Mouse (Mus musculus): ENCODE measurements around the gene Srms. TPM values are rescaled to one million over a fixed set of nuclear protein-coding genes. Genes with fewer than 3 reads are reported as not detected.
A peak's percentile ranks its signal among the peaks of the same experiment; 100 is the strongest.

Srms gene
- polyA plus RNA-seq, 1 experiment from 2014 or later: 0.14 TPM

GRCm38 (mm10) chr2:181227122-181227521 is 14.1 kb upstream of the Srms start:
- DNase-seq (ENCODE audit: low spot score, missing footprints) (peak; percentile 56), ATAC-seq (ENCODE audit: low FRiP score) (no peak)
- H3K36me3 ChIP-seq (ENCODE audit: control insufficient read depth, insufficient read depth, low read length): no peaks in the 10 kb centered on the region
- no peaks in the 10 kb centered on the region for H3K9me3 ChIP-seq (ENCODE audit: control insufficient read depth, low read length)
- no peak overlapping the region for H3K4me2 ChIP-seq
- H3K27me3 ChIP-seq (ENCODE audit: control insufficient read depth, insufficient read depth, low read length): no peaks in the 10 kb centered on the region
- H3K9ac ChIP-seq (ENCODE audit: low read length): no peak overlapping the region
- H3K4me1 ChIP-seq (ENCODE audit: control insufficient read depth, insufficient read depth, low read length): no peaks in the 10 kb centered on the region
- no peak overlapping the region for H3K4me3 ChIP-seq (ENCODE audit: low read depth, low read length)
- no peak overlapping the region for H3K27ac ChIP-seq (ENCODE audit: low read depth, low read length)
- 87% methylated on average over 3 of the region's 3 CpGs for WGBS

- WGBS: 93% methylated on average over 2 of the region's 2 CpGs
- ATAC-seq (ENCODE audit: low FRiP score) (no peak), DNase-seq (ENCODE audit: low spot score, missing footprints) (peak; percentile 47)
- Histone ChIP-seq H3K9me3 (ENCODE audit: control insufficient read depth, low read length) (no peaks in the 10 kb centered on the region), H3K4me3 (ENCODE audit: low read depth, low read length) (no peak overlapping the region), H3K4me2 (no peak overlapping the region), H3K4me1 (ENCODE audit: control insufficient read depth, insufficient read depth, low read length) (peaks cover 1% of the 10 kb centered on the region; the same call in 1 of the 2 replicates), H3K27ac (ENCODE audit: low read depth, low read length) (no peak overlapping the region), H3K36me3 (ENCODE audit: control insufficient read depth, insufficient read depth, low read length) (no peaks in the 10 kb centered on the region), H3K9ac (ENCODE audit: low read length) (no peak overlapping the region), H3K27me3 (ENCODE audit: control insufficient read depth, insufficient read depth, low read length) (no peaks in the 10 kb centered on the region)
Observed at GRCm38 (mm10) chr2:181224994-181225393, 12.0 kb upstream of the Srms start.

GRCm38 (mm10) chr2:181220361-181220760 is 7.4 kb upstream of the Srms start:
- 46% methylated on average over 2 of the region's 2 CpGs for WGBS
- Histone ChIP-seq H3K9ac (ENCODE audit: low read length) (peak overlapping the region; percentile 28; the same call in 1 of the 2 replicates), H3K4me1 (ENCODE audit: control insufficient read depth, insufficient read depth, low read length) (peaks cover 9% of the 10 kb centered on the region), H3K27ac (ENCODE audit: low read depth, low read length) (no peak overlapping the region), H3K36me3 (ENCODE audit: control insufficient read depth, insufficient read depth, low read length) (no peaks in the 10 kb centered on the region), H3K27me3 (ENCODE audit: control insufficient read depth, insufficient read depth, low read length) (no peaks in the 10 kb centered on the region), H3K4me3 (ENCODE audit: low read depth, low read length) (no peak overlapping the region), H3K9me3 (ENCODE audit: control insufficient read depth, low read length) (no peaks in the 10 kb centered on the region), H3K4me2 (peak overlapping the region; percentile 51; the same call in 1 of the 2 replicates)
- ATAC-seq (ENCODE audit: low FRiP score): no peak
- no peak for DNase-seq (ENCODE audit: low spot score, missing footprints)

GRCm38 (mm10) chr2:181219538-181220216 is 6.7 kb upstream of the Srms start, which contains the start of gene Fndc11:
Fndc11 (plus strand) TSS chr2:181220013.
- H3K4me2 ChIP-seq: peak within 1 kb of the TSS; percentile 51
- peak within 1 kb of the TSS; percentile 30 for H3K4me3 ChIP-seq (ENCODE audit: low read depth, low read length)
- H3K27me3 ChIP-seq (ENCODE audit: control insufficient read depth, insufficient read depth, low read length): no peaks in the 10 kb centered on the region
- no peaks in the 10 kb centered on the region for H3K9me3 ChIP-seq (ENCODE audit: control insufficient read depth, low read length)
- WGBS: 7% methylated on average over 25 of the region's 25 CpGs
- peaks cover 9% of the 10 kb centered on the region for H3K4me1 ChIP-seq (ENCODE audit: control insufficient read depth, insufficient read depth, low read length)
- peak; percentile 90 for ATAC-seq (ENCODE audit: low FRiP score)
- peak; percentile 93 for DNase-seq (ENCODE audit: low spot score, missing footprints)
- no peak within 1 kb of the TSS for H3K27ac ChIP-seq (ENCODE audit: low read depth, low read length)
- H3K9ac ChIP-seq (ENCODE audit: low read length): peak within 1 kb of the TSS; percentile 28; the same call in 1 of the 2 replicates
- H3K36me3 ChIP-seq (ENCODE audit: control insufficient read depth, insufficient read depth, low read length): no peaks in the 10 kb centered on the region

- H3K4me3 ChIP-seq (ENCODE audit: low read depth, low read length): no peak overlapping the region
- H3K36me3 ChIP-seq (ENCODE audit: control insufficient read depth, insufficient read depth, low read length): no peaks in the 10 kb centered on the region
- H3K4me1 ChIP-seq (ENCODE audit: control insufficient read depth, insufficient read depth, low read length): peaks cover 9% of the 10 kb centered on the region
- H3K27me3 ChIP-seq (ENCODE audit: control insufficient read depth, insufficient read depth, low read length): peaks cover 3% of the 10 kb centered on the region
- no peak overlapping the region for H3K9ac ChIP-seq (ENCODE audit: low read length)
- 57% methylated on average over 5 of the region's 5 CpGs for WGBS
- no peak overlapping the region for H3K27ac ChIP-seq (ENCODE audit: low read depth, low read length)
- no peaks in the 10 kb centered on the region for H3K9me3 ChIP-seq (ENCODE audit: control insufficient read depth, low read length)
- peak; percentile 87 for DNase-seq (ENCODE audit: low spot score, missing footprints)
- no peak overlapping the region for H3K4me2 ChIP-seq
- ATAC-seq (ENCODE audit: low FRiP score): no peak
Observed at GRCm38 (mm10) chr2:181218881-181219485, 6.0 kb upstream of the Srms start.

- DNase-seq (ENCODE audit: low spot score, missing footprints) (no peak), ATAC-seq (ENCODE audit: low FRiP score) (no peak)
- H3K9ac ChIP-seq (ENCODE audit: low read length): no peak overlapping the region
- H3K9me3 ChIP-seq (ENCODE audit: control insufficient read depth, low read length): no peaks in the 10 kb centered on the region
- WGBS: 91% methylated on average over 6 of the region's 6 CpGs
- no peak overlapping the region for H3K27ac ChIP-seq (ENCODE audit: low read depth, low read length)
- H3K4me2 ChIP-seq: no peak overlapping the region
- H3K27me3 ChIP-seq (ENCODE audit: control insufficient read depth, insufficient read depth, low read length): peaks cover 32% of the 10 kb centered on the region
- no peak overlapping the region for H3K4me3 ChIP-seq (ENCODE audit: low read depth, low read length)
- H3K36me3 ChIP-seq (ENCODE audit: control insufficient read depth, insufficient read depth, low read length): no peaks in the 10 kb centered on the region
- H3K4me1 ChIP-seq (ENCODE audit: control insufficient read depth, insufficient read depth, low read length): peaks cover 15% of the 10 kb centered on the region
Observed at GRCm38 (mm10) chr2:181216037-181216436, 3.1 kb upstream of the Srms start.

GRCm38 (mm10) chr2:181212389-181213020 is 480 bp downstream of the Srms start:
- Histone ChIP-seq H3K9me3 (ENCODE audit: control insufficient read depth, low read length) (no peaks in the 10 kb centered on the region), H3K27me3 (ENCODE audit: control insufficient read depth, insufficient read depth, low read length) (peaks cover 32% of the 10 kb centered on the region), H3K27ac (ENCODE audit: low read depth, low read length) (no peak overlapping the region), H3K9ac (ENCODE audit: low read length) (peak overlapping the region; percentile 1; the same call in 1 of the 2 replicates), H3K4me1 (ENCODE audit: control insufficient read depth, insufficient read depth, low read length) (peaks cover 6% of the 10 kb centered on the region), H3K4me3 (ENCODE audit: low read depth, low read length) (peak overlapping the region; percentile 23), H3K4me2 (peak overlapping the region; percentile 40), H3K36me3 (ENCODE audit: control insufficient read depth, insufficient read depth, low read length) (no peaks in the 10 kb centered on the region)
- ATAC-seq (ENCODE audit: low FRiP score) (no peak), DNase-seq (ENCODE audit: low spot score, missing footprints) (peak; percentile 87)
- WGBS: 2% methylated on average over 34 of the region's 34 CpGs

- Histone ChIP-seq H3K36me3 (ENCODE audit: control insufficient read depth, insufficient read depth, low read length) (no peaks in the 10 kb centered on the region), H3K9me3 (ENCODE audit: control insufficient read depth, low read length) (no peaks in the 10 kb centered on the region), H3K27ac (ENCODE audit: low read depth, low read length) (no peak overlapping the region), H3K4me2 (no peak overlapping the region), H3K4me3 (ENCODE audit: low read depth, low read length) (no peak overlapping the region), H3K4me1 (ENCODE audit: control insufficient read depth, insufficient read depth, low read length) (no peaks in the 10 kb centered on the region), H3K9ac (ENCODE audit: low read length) (no peak overlapping the region), H3K27me3 (ENCODE audit: control insufficient read depth, insufficient read depth, low read length) (no peaks in the 10 kb centered on the region; the same call in 1 of the 2 replicates)
- no peak for DNase-seq (ENCODE audit: low spot score, missing footprints)
- WGBS: 82% methylated on average over 9 of the region's 9 CpGs
- no peak for ATAC-seq (ENCODE audit: low FRiP score)
Observed at GRCm38 (mm10) chr2:181206118-181206517, 6.9 kb downstream of the Srms start.

- WGBS: 90% methylated on average over 5 of the region's 5 CpGs
- no peak for DNase-seq (ENCODE audit: low spot score, missing footprints)
Observed at GRCm38 (mm10) chr2:181205678-181206077, 7.3 kb downstream of the Srms start.

More at GRCm38 (mm10) chr2:181205678-181206077, 7.3 kb downstream of the Srms start:
- Histone ChIP-seq H3K36me3 (ENCODE audit: control insufficient read depth, insufficient read depth, low read length) (no peaks in the 10 kb centered on the region), H3K9ac (ENCODE audit: low read length) (no peak overlapping the region), H3K27ac (ENCODE audit: low read depth, low read length) (no peak overlapping the region), H3K27me3 (ENCODE audit: control insufficient read depth, insufficient read depth, low read length) (no peaks in the 10 kb centered on the region), H3K4me3 (ENCODE audit: low read depth, low read length) (no peak overlapping the region), H3K4me1 (ENCODE audit: control insufficient read depth, insufficient read depth, low read length) (no peaks in the 10 kb centered on the region), H3K9me3 (ENCODE audit: control insufficient read depth, low read length) (no peaks in the 10 kb centered on the region), H3K4me2 (no peak overlapping the region)
- no peak for ATAC-seq (ENCODE audit: low FRiP score)

Data from midbrain, embryonic 11.5 days (tissue).